Mouse (Mus musculus) right cerebral cortex, postnatal 14 days (tissue): ENCODE measurements at regions not wholly inside any gene's neighbourhood (a gene's known extent, or its start where the extent isn't known, plus 50 kb on each side); places are given as distances from the start of the nearest gene placed in this dataset.
A peak's percentile ranks its signal among the peaks of the same experiment; 100 is the strongest.

Experiments
- DNase-seq: peaks from one replicate; pipeline ENCODE4 v3.0.0; 2022

DNA sequence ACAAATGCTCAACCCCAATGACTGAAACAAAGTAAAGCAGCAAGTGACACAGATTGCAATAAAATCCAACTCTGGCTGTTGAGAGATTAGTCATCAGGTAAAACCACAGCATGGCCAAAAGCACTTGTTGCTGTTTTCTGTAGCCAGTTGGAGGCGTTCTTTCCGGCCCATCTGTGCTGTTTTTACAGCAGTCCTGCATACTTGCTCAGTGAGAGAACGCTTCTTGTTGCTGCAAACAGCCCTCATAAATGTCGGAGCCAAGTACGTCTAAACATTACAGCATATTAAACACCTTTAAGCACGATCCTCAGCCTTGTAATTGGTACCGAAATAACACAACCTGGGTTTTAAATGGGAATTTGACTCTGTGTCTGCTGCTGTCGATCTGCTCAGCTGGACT lies 65.6 kb upstream of the Hs3st3a1 start:
- no peak for DNase-seq

DNA sequence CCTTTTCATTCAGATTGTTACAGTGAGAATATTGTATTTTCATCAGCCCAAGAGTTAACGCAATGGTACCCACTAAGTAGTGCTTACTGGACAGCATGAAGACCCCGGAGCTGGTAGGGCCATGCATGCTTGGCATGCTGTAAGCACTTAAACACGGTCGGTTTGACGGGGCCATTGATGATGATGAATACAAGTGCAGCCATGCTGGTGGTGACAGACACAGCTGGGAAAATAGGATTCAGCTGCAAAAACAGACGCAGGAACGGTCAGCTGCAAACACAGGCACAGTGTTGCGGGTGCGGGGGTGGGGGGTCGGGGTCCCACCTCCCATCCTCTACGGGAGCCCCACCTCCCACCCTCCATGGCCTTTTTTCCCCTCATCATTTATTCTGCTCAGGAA lies 99.7 kb upstream of the Hs3st3a1 start:
- no peak for DNase-seq

DNA sequence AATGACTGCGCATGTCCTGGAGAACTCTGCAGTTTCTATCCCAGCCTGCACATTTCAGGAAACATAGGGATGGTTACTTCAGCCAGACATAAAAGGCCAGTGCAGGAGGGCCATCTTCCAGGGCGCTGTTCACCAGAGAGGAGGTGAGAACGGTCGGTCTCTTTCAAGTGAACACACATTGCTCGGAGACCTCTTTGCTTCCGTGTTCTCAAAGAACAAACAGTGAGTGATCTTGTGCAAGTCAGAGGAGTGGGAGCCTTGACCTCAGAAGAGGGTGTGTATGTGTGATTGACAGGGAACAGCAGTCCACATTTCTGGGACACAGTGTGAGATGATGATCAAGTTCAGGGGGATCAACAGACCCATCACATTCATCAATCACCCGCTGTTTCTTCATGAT lies 102.7 kb upstream of the Hs3st3a1 start:
- no peak for DNase-seq

DNA sequence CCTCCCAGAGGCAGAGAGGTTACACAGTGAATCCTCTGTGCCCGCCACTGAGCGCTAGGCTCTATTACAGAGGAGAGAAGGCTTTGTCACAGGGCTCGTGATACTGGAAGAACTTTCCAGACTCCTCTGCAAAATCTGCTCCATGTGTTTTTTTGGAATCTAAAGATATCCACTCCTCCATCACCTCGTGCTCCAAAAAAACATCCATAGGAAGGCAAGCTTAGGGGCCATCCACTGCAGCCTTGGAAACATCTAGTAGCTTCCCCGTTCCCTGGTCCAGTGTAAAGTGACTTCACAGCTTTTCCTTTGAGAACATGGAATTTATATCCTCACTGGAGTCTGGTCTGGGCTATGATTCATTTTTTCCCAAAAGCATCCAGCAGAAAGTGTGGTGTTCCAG lies 103.3 kb upstream of the Hs3st3a1 start:
- peak; percentile 17 for DNase-seq

DNA sequence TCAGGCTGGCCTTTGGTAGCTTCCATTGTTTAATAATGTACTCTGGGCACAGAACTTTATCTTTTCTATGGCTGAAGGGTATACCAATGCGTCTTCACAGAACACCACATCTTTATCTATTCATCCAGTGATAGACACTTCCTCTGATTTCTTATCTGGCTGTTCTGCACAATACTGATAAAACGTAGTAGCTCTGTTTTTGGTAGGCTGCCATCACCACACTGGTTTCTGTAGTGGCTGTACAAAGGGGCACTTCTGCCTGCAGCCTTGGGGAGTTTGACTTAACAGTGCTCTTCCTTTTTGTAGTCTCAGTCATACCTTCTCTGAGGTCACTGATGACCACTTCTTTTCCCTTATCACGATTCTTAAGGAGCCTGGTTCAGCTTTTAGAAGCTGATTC lies 106.0 kb upstream of the Hs3st3a1 start:
- no peak for DNase-seq

DNA sequence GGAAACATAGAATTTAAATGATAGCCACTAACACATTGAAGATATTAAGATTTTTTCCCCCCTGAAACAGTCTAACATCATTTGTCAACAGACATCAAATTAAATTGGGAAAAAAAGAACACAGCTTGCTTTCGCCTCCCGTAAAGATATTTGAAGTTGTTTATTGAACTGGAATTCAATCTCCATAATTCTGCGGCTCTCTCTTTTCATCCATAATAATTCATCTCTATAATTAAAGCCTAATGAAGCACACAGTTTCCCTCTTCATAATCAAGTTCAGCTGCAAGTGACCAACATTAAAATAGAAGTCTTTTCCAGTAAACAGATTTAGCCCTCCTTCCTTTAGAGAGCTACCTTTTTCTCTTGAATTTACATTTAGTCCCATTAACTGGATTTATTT lies 107.4 kb upstream of the Hs3st3a1 start:
- DNase-seq = no peak

DNA sequence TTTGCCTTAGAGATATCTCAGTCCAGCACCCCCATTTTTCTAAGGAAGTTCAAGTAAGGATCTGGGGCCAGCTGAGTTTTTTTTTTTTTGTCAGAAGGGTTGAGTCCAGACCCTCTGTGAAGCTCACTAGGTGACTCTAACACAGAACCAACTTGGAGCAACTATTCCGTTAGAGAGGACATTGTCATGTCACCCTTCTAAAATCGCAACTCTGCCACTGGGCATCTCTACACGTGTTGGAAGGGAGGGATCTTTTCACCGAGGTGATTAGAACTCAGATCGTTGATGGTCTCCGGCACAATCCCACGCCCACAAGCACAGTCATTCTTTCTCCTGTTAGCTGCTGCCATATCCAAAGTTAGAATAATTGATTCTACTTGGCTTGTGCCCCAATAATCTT lies 108.5 kb upstream of the Hs3st3a1 start:
- no peak for DNase-seq

DNA sequence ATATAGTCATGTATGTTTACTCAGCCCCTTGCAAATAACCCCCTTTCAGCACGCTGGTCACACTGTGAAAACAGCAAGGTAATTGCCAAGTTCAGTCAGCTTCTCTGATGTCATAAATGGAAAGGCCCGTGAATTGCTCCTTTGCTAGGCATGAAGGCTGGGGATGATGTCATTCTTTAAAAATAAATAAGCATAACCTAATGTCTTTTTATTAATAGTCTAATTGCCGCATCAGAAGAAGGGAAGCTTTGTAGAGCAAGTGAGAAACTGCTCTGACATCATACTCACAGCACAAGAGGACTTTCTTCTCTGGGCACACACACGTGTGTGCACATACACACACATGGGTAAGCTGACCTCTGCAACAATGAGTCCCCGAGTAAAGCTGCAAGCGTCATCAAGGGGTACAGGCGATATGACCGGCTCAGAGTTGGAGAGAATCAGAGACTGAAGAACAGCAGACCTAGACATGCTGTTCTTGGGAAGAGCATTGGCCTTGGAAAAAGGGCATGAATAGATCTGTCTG lies 113.2 kb upstream of the Hs3st3a1 start:
- DNase-seq = no peak

DNA sequence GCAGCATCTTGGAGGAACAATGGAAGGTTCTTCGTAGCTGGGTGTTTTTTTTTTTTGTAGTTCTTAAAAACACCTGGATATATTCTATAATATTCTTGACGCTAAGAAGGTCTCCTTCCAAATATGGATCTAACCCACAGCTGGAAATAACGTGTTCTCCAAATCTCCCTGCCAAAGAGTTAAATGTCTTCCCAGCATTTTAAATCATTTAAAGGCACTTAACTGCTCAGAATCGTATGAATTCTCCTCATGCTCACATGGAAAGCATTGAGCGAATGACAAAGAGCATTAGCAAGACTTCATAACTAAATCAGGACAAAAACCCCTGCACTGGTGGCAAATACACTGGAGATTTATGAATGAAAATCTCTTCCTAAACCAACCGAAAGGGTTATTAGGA lies 117.7 kb upstream of the Hs3st3a1 start:
- DNase-seq = no peak

DNA sequence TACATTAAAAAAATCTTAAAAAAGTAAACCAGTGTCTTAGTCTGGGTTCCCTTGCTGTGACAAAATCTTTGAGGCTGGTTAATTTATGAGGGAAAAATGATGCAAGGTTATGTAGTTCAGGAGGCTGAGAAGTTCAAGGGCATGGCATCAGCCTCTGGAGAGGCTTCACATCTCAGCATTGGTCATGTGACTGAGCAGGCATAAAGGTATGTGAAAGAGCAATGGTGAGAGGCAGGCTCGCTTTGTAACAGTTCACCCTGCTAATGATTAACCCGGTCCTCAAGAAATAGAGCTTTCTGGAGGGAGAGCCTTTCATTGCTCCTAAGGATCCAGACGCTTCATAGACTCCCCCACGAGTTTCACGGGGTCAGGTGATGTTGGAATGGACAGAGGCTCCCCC lies 120.1 kb upstream of the Hs3st3a1 start:
- DNase-seq = no peak

DNA sequence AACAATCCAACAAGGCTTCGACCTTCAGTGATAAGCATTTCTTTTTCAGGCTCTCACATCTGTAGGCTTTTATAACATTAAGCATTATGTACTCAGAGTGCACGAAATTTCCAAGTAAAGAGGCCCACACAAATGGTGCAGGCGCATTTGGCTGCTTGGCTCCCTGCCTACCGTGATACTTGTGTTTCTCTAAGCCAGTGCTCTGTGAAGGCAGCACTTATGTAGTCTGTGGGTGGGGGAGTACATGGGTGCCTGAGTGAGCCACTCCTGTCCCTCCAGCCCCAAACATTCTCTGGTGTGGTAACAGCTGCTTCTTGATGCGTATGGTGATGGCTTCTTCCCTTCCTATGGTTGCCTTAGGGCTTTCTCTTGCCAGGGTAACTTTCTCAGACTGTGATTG lies 121.9 kb upstream of the Hs3st3a1 start:
- peak; percentile 8 for DNase-seq

DNA sequence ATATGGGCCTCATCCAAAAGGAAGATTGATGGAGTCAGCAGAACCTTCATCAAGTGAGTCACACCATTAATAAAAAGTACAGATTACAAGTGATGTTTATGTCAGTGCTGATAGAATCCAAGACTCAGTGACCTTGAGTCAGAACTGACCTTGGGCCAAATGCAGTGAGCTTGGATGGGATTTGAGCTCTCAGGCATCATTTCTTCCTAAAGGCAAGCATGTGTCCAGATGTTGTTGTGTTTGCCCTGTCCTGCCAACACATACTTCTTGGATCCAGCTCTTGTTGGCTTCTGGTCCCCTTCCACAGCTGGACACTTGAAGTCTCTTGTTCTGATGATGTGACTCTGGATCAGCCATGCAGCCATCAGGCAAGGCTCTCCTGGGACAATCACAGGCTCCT lies 125.3 kb upstream of the Hs3st3a1 start:
- no peak for DNase-seq

DNA sequence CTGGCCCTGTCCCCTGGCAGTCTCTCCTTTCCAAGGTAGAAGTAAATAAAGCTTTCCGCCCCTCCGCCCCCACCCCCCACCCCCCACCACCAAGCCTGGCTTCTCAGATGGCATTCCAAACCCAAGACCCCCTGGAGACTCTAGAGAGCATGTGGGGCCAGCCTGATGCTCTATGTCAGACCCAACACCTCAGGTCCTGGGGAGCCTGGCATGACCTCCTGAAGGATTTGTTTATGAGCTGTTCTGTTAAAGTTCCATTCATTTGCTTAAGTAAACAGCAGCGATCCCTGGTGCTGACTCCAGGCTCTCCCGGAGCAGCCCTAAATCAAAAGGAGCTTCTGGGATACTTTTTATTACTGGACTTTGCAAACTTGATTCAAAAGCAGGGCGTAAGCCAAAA lies 137.3 kb upstream of the Hs3st3a1 start:
- DNase-seq = no peak

DNA sequence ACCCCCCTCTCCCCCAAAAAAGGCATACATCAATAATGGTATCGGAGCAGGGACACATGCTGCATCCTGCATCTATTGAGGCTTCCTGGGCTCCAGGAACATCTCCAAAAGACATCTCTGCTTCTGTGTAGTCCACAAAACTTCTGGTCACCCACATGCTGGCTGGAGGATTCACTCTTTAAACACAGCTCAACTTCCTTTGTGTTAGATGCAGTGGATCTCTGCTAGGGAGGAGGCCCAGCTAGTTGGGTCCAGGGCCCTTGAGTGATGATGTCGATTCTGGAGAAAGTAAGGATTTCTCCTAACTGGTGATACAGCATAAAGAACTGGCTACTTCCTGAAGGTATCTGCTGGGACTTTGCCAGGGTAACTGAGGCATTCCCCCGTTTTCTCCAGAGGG lies 146.9 kb upstream of the Hs3st3a1 start:
- DNase-seq = no peak

DNA sequence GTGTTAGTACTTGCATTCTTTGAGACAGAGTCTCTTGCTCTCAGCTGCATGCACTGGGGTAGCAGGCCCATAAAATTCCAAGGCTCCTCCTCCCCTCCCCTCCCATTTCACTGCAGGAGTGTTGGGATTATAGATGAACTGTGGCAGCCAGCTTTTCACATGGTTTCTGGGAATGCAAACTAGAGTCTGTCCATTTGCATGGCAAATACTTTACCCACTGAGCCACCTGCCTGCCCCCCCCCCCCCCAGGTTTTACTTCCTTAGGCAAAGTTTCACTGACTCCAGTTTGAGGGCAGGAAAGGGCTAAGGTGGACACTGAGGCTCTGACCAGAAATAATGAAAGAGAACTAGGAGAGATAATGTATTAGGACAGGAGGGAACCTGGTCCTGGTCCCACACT lies 147.6 kb upstream of the Hs3st3a1 start:
- no peak for DNase-seq

DNA sequence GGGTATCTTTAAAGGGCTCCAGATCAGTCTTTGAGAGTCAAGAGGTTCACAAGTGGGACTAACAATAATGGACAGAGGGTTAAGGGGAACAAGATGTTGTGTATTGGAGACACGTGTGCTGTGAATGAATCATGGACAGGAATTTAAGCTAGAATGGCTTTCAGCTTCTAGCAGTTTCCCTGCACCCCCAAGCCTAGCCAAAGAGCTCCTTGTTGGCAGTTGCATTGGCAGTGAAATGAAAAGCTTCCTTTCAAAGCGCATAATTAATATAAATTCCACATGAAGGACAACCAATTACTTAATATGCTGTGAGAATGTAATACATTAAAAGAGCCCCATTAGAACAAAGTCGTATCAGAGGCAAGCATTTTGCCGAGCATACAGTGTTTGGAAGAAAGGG lies 153.4 kb upstream of the Hs3st3a1 start:
- DNase-seq = no peak

DNA sequence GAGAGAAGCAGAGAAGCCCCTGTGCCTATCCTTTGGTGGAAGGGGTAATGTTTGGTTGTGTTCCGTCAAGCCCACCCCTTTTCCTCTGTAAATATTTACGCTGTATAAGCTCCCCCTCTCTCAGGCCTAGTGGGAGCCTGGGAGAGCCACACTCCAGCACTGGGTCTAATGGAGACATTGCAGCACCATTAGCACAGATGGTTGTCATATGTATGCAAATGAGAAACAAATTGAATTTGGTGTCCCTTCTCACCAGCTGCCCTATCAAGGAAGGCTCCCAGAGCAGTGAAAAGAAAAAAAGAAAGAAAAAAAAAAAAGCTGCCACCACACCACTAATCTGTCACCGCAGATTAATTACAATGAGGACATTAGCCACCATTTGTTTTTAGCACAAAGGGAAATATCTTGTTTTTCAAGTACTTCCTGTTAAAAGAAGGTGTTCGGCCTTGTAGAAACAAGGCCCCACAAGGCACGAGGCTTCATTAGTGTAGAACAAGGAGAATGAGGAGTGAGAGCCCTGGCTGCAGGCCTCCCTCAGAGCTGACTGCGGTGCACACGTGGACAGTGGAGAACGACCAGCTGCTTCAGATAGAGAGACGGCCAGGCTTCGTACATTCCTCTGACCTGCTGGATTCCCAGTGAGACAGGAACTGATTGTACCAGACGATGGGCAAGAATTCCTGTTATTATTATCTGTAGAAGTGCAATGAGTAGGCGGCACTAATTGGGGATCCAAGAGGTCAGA lies 156.7 kb upstream of the Hs3st3a1 start:
- DNase-seq = no peak

DNA sequence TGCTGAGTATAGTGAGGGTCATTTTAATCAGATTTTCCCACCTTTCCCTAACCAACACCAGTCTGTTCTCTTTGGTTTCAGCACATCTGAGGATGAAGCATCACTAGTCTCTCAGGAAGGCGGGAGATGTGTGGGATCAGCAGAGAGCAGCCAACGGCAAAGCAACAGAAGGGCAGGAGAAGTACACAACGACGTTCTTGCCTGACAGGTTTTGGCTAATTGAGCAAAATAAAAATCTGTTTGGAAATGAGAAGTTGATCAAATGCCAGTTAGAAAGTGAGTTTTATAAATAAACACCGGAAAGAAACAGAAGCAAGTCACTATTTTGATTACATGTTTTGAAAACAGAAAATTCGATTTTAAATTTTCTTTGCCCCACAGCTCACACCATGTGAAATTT lies 161.4 kb upstream of the Hs3st3a1 start:
- no peak for DNase-seq

DNA sequence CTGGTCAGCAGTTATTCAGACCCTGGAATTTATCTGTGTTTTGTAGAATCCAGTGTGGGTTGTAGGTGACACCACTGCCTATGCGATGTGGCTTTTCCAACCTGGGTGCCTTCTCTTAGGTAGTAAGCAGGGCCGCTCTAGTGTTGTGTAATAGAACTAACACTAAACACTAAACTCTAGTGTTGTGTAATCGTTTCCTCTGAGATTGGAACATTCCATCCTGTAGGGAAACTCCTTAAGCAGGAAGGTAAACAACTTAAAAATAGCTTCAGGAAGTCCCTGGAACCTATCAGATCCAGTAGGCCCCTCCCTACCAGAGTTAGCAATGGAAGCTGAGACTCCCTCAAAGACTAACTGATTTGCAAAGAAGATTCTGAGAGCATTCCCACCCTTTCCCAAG lies 161.9 kb upstream of the Hs3st3a1 start:
- no peak for DNase-seq

DNA sequence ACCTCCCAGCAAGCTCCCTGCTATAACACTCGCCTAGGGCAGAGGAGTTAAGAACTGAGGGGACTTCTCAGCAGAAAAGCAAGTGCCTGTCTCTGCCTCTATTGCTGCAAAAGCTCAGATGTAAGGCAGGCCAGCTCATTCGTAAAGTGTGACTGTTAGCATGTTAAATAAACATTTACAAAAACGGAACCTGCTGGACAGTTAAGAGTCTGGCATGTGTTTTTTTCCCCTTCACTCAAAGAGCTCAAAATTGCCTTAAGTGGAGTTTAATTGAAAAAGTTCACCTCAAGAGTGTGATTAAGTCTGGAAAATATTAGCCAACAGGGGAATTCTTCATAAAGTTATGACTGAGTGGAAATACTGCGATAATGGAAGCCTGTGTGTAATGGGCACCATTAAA lies 167.0 kb upstream of the Hs3st3a1 start:
- DNase-seq = no peak

DNA sequence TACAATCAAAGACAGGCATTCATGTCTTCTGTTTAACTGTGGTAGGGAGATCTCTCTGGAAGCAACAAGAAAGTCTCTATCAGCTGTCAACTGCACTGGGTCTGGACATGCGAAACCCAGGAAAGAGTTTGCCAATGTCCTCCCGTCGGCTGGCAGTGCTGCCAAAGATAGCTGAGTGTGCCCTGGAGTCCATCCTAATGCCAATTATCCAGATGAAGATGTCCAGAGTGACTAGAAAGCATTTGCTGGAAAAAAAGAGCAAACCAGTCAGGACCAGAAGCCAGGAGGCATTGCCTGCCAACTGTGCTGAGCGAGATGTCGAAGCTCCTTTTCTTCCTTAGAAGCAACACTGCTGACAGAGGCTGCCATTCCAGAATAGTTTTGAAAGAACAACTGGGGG lies 167.6 kb upstream of the Hs3st3a1 start:
- DNase-seq = no peak

DNA sequence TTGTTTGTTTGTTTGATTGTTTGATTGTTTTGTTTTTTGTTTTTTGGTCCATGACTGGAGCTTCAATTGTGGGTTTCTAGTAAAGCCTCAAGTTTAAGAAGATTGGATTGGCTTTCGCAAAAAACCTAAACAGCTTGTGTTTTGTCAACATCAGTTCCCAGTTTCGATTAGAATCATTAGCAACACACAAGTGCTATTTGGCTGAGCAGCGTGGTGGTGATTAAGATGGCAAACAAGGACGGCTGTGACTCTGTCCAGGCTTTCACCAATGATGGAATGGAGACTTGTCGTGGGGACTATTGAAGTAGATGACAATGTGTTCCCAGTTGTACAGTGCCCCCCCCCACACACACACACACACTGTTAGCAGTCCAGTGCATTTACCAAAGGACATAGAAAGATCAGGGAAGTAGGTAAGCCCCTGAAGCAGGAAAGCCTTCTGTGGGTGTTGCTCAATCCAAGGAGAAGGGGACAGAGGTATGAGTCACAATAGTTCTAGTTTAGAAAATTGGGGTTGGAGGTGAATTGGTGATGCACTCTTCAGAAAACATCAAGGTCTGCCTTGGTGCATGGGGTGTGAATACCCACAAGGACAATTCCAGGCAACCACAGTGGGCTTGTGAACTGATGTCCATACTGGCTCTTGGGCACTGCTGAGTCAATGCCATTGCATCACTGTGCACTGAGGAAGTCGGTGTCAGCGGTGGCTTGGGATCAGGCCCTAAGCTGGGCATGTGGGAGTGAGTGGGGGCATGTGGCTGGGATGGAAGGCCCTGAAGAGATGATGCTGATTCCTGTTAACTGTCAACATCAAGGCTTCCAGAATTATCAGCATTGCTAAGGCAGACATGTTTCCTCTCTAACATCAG lies 174.5 kb upstream of the Cox10 start:
- DNase-seq = no peak

DNA sequence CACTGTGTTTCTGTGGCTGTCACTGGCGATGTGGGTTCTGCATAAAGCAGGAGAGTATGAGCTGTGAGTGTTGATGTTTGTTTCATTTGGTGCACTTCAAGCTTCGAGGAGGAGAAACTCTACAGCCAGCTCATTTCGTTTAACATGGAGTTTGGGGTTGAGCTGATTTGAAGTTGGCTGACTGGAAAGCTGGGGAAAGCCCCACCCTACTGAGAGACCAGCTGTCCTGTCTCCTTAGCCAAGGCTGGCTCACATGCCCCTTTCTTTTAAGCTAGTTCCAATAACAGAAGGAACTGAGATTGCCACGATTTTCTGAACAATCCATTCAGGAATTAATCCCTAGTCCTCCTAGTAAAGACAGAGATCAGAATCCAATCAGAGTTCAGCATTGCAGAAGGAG lies 157.6 kb upstream of the Cox10 start:
- DNase-seq = no peak

DNA sequence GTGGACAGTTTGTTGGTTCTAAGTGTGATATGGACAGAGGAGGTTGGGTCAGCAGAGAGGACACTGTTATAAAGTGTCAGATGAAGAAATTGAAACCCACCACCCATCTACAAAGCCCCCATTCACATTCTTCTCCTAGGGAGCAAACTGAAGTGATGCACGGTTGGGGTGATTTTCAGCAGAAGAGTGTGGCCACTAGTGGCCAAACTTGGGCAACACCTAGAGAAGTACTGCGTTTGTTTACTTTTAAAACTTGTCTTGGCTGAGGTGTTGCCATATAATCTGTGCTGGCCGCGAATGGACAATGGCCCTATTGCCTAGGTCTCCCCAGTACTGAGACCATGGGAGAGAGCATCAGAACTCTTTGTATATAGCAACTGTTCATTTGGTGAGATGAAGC lies 150.8 kb upstream of the Cox10 start:
- DNase-seq = no peak
